Mouse (Mus musculus): ENCODE data around the gene Tmem200b.

GRCm38 (mm10) chr4:131873293-131874168 is 48.0 kb upstream of the Tmem200b start, which contains the start of gene Srsf4:
- TF ChIP-seq POLR2A (IDR thresholded peaks at IDR 0.05; ENCODE audit: control insufficient read depth in 1 of 2, insufficient read depth in 1 of 2, low read depth in 1 of 2, low read length in 2 of 2, poor library complexity in 1 of 2) (peak; percentile 81 to 93), POLR2AphosphoS2 (IDR thresholded peaks at IDR 0.05; ENCODE audit: low read length) (peak; percentile 96), MYC (IDR thresholded peaks at IDR 0.05; ENCODE audit: low read depth, low read length) (0 out of 2 replicates have a peak, but pooled peaks have one; percentile 0), EP300 (IDR thresholded peaks at IDR 0.05; ENCODE audit: low read depth in 1 of 2, low read length in 2 of 2) (no peak), SIN3A (IDR thresholded peaks at IDR 0.05; ENCODE audit: low read length) (peak; percentile 64), RAD21 (IDR thresholded peaks at IDR 0.05; ENCODE audit: low read depth, low read length) (no peak), ELF1 (IDR thresholded peaks at IDR 0.05; ENCODE audit: low read depth, low read length) (peak; percentile 92), CTCF (IDR thresholded peaks at IDR 0.05 in 2 of 3, conservative IDR thresholded peaks at IDR 0.05 in 1 of 3; ENCODE audit: control insufficient read depth in 1 of 3, insufficient read depth in 1 of 3, low read depth in 2 of 3, low read length in 3 of 3, poor library complexity in 1 of 3, severe bottlenecking in 1 of 3) (no peak), GATA1 (IDR thresholded peaks at IDR 0.05; ENCODE audit: low read depth, low read length) (no peak), NRF1 (IDR thresholded peaks at IDR 0.05; ENCODE audit: insufficient read depth, low read depth, low read length, poor library complexity, severe bottlenecking) (peak; percentile 86)

Data from MEL (cell line).